Mouse (Mus musculus): Measurements from ENCODE around the gene Srgap1.

DNA sequence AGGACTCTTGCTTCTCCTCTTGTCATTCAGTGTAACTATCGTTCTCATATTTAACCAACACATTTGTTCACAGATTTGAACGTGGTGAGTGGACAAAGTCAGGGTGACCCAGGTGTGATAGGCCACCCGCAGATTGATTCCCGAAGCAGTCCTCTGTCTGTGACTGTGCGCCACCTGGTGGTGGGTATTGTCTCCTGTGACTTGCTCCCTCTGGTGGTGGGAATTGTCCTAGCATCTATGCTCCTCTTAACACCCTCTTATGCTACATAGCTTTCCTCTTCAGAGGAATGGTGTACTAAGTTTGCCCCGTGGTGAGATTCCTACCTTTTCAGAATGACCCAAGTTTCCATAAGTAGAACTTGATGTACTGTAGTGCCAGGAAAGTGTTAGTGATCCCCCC lies 4.7 kb upstream of the Srgap1 start:
- TF ChIP-seq CTCF (IDR thresholded peaks at IDR 0.05; ENCODE audit: low read depth, low read length) (peak; percentile 57), TAL1 (conservative IDR thresholded peaks at IDR 0.05; ENCODE audit: low read depth, low read length) (no peak), POLR2AphosphoS5 (IDR thresholded peaks at IDR 0.05; ENCODE audit: insufficient replicate concordance, low read depth, low read length) (no peak)

All from G1E (cell line).